Mouse (Mus musculus) testis, postnatal 14 days (tissue): ENCODE measurements at regions not wholly inside any gene's neighbourhood (a gene's known extent, or its start where the extent isn't known, plus 50 kb on each side); places are given as distances from the start of the nearest gene placed in this dataset.

Source experiments
- DNase-seq: peaks from one replicate; pipeline ENCODE4 v3.0.0; 2021; ENCODE audit warnings: low spot score

GRCm38 (mm10) chr6:143622161-143622560 lies 455.1 kb downstream of the Etnk1 start:
- DNase-seq, result no peak

GRCm38 (mm10) chr6:143624901-143625300 lies 457.9 kb downstream of the Etnk1 start:
- DNase-seq, result no peak

GRCm38 (mm10) chr6:143631581-143631980 lies 464.6 kb downstream of the Etnk1 start:
- no peak for DNase-seq

GRCm38 (mm10) chr6:143633710-143634109 lies 466.7 kb downstream of the Etnk1 start:
- DNase-seq, result no peak

DNA sequence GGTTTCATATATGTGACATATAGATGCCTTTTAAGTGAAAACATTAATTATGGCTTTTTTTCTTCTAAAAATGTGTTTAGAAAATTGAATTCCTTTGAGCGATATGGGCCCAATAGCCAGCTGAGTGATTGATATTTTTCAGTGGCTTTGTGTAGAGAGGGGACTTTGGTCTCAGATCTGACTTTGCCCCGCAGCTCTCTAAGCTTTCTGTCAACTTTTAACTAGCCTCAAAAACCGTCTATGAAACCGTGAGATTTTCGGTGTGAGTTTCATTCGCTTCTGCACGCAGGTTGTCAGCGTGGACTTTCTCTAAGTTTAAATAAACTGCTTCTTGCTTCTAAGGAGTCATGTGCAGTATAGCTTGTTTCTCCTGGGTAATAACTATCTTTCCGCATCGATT lies 467.3 kb downstream of the Etnk1 start:
- DNase-seq, result no peak

GRCm38 (mm10) chr6:143635043-143635442 lies 468.0 kb downstream of the Etnk1 start:
- no peak for DNase-seq

GRCm38 (mm10) chr6:143640652-143641051 lies 473.6 kb downstream of the Etnk1 start:
- no peak for DNase-seq

- no peak for DNase-seq
These were observed 475.0 kb downstream of the Etnk1 start for GRCm38 (mm10) chr6:143642052-143642451.

DNA sequence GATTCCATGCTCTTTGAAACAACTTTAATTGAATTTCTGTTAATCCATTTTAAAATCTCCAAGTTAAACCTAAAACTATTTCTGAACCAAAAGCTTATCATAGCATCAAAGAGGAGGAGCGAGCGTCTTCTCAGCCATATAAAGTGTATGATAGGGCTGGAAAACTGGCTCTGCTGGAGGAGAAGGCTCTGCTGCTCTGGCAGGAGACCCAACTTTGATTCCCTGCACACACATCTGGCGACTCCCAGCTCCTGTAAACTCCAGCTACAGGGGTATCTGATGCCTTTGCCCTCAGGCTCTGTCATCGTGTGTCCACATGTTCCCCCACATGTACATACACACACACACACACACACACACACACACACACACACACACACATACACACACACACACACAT lies 479.0 kb downstream of the Etnk1 start:
- no peak for DNase-seq

GRCm38 (mm10) chr6:143648501-143648900 lies 481.5 kb downstream of the Etnk1 start:
- no peak for DNase-seq

- DNase-seq, result no peak
These were observed 489.6 kb downstream of the Etnk1 start for GRCm38 (mm10) chr6:143656576-143656975.

- no peak for DNase-seq
These were observed 493.8 kb downstream of the Etnk1 start for GRCm38 (mm10) chr6:143660837-143661236.

DNA sequence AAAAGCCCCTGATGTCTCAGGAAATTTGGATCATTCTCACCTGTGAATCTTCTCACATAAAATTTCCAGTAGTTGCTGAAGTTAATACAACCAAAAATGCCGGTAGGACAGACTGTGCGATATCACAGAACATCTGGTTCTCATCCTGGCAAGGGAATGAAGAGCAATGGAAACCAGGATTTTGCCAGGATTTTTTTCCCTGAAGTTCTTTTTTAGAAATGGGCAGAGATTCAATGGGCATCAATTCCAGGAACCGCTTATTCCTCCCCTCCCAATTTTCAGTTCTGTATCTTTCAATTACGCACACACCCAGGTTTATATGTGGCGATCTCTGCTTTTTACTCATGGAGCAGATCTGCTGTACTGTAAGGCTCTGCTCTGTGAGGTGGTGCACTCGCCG lies 496.3 kb downstream of the Etnk1 start:
- no peak for DNase-seq

DNA sequence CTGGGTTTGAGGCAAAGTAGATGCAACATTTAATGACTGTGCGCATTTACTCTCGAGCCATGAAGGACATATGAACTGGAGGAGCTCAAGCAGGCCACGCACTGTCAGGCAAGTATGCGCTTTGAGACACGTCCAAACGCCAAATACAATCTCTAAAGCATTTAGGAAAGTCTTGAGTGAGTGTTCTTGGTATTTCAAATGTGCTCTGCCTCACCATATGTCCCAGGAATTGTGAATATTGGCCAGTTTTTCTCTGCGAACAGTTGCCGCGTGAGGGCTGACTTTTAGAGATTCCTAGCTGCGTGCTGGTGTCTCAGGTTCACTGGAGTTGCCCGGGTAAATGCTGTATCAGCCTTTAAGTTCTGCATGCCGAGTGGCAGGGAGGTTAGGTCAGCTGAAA lies 498.4 kb downstream of the Etnk1 start:
- DNase-seq, result no peak

GRCm38 (mm10) chr6:143668551-143668950 lies 501.5 kb downstream of the Etnk1 start:
- no peak for DNase-seq

DNA sequence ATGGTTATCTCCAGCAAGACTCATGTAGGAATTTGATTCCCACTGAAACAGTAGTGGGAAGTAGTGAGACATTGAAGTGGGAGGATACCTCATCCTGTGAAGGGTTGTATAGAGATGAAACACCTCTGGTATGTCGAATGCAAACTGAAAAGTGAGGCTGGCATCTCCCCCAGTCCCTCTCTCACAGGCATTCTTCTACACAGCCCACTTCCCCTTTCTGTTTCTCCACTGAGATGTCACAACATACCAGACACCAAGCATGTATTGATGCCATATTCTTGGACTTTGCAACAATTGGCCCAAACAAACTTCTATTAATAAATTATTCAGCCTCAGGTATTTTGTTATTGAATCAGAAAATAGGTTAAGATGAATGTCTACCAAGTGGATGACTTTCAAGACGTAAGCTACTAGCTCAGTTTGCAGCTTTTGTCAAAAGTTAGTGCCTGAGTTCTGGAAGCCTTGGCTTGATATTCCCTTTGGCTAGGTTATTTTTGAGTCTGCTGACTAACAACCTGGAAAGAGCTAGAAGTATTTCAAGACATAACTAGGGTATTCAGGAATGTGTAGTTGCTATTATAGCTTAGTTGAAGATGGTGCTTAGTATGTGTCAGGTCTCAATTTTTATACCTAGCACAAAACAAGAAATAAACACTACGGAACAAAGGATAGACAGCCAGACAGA lies 502.6 kb downstream of the Etnk1 start:
- no peak for DNase-seq

DNA sequence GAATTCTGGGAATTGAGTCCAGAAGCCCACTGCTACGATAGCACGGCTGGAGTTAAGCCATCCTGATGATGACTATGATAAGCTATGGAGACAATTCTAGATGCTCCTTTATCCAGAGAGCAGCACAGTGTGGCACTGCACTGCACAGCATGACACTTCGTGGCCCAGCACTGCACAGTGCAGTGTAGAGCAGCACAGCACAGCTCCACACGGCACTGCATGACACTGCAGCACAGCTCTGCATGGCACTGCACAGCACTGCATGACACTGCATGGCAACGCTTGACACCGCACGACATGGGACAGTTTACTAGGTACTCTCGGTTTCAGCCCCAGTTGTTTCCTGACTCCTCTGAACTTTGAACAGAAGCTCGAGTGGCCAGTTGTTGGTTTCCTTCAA lies 523.1 kb downstream of the Etnk1 start:
- no peak for DNase-seq

DNA sequence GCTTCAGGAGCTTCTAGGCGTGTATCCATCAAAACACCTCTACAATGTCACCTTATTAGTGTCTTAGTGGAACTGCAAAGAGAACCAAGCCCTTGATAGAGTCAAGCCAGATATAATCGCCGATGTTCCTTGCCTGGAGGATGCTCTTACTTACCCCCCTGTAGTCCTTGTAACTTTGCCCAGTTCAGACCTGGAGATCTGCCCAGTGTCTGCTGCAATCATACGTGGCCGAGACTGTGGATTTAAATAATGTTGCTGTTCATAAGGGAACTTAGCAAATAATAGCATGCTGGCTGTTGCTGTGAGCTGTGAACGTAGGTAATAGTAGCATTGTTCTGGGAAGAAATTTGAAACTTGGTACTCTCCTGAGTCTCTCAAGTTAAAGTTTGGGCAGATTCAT lies 523.8 kb downstream of the Etnk1 start:
- DNase-seq, result no peak

DNA sequence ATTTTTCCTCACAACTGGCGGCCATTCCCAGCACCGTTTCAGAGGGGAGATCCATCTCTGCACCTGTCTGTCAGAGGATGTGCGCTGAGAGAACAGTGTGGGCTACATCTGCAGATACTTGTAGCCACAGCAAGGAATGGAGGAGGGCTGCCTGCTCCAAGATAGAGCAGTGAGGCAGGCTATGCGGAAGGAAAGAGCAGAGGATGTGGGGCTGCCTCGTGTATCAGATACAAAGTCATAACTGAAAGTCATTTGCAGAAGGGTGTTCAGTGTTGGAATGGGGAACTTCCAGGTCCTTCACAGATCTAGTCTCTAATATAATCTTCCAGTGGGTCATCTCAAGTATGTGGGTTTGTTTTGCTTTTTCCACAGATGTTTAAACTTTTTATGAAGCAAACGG lies 531.0 kb downstream of the Etnk1 start:
- no peak for DNase-seq

- DNase-seq, result no peak
These were observed 537.0 kb downstream of the Etnk1 start for GRCm38 (mm10) chr6:143703984-143704383.

DNA sequence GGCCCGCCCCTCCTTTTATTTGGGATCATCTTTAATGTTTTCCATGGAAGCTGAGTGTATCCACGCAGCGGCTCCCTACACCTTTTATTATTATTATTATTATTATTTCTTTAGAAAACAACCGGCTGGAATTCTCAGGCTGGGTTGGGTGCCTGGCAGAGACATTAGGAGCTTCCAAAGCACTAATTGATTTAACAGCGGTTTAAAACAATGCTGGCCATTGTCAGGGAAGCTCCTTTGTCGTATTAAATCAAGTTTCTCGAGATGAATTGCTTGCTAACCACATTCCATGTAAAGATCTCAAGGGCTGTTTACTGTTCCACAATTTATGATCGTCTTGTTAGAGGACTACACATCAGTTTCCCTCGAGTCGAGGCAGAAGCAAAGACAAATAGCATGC lies 539.4 kb downstream of the Etnk1 start:
- DNase-seq, result no peak

GRCm38 (mm10) chr6:143714461-143714860 lies 547.4 kb downstream of the Etnk1 start:
- no peak for DNase-seq

DNA sequence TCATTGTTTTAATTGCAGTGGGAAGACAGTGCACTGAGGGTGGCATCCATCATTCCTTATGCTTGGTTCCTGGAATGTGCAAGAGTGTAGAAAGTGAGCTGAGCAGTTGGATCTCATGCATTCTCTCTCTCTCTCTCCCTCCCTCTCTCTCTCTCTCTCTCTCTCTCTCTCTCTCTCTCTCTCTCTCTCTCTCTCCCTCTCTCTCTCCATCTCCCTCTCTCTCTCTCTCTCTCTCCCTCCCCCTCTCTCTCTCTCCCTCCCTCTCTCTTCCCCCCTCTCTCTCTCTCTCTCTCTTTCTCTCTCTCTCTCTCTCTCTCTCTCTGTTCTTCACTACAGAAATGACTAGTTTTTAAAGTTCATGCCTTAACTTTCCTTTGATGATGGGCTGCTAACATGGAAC lies 583.1 kb downstream of the Etnk1 start:
- DNase-seq, result no peak
